In genomic region chr6:52232568-52232965, GRCm38 (mm10) we compare ENCODE assay signal across 11 mouse cellular contexts. TPM values are rescaled to one million over a fixed set of nuclear protein-coding genes. Genes with fewer than 3 reads are reported as not detected.
DNase-seq lines count a peak whose midpoint lies in the region; ATAC-seq and TF ChIP-seq lines count a peak whose summit lies in the region.
"Had no signal": no experiment of that assay in that cellular context is flagged by ENCODE, and none has a peak within 500 bp of the region (broad histone marks: within the 10 kb centered on the region; RNA-seq: fewer than 3 reads in every experiment).

No protein-coding gene starts in this region.

- peak; percentile 57 for DNase-seq in lung, embryonic 14.5 days
- no peak for DNase-seq in lung, postnatal 36 days
- peak; percentile 64 for DNase-seq in ZHBTc4 (ENCODE audit: low read depth, low spot score)
- no peak for DNase-seq in left cerebral cortex, adult 8-10 months (ENCODE audit: low spot score in 2 of 2)
- DNase-seq: midbrain, embryonic 14.5 days had no signal

- WGBS in lung, embryonic 14.5 days, result under 1% methylated on average over 18 of the region's 18 CpGs
- WGBS in intestine, embryonic 15.5 days, result under 1% methylated on average over 18 of the region's 18 CpGs
- under 1% methylated on average over 18 of the region's 18 CpGs for WGBS in limb, embryonic 12.5 days
- under 1% methylated on average over 18 of the region's 18 CpGs for WGBS in hindbrain, embryonic 13.5 days

- no peak overlapping the region for H3K27ac ChIP-seq in lung, embryonic 14.5 days (ENCODE audit: low read depth)
- H3K27ac ChIP-seq in intestine, embryonic 15.5 days, result no peak overlapping the region
- H3K27ac ChIP-seq in limb, embryonic 12.5 days, result peak overlapping the region; percentile 100
- H3K27ac ChIP-seq in hindbrain, embryonic 13.5 days, result no peak overlapping the region
- H3K27ac ChIP-seq: embryonic facial prominence, embryonic 12.5 days had no signal

- peak overlapping the region; percentile 12 for H3K4me3 ChIP-seq in lung, embryonic 14.5 days (ENCODE audit: low read depth, low read length)
- H3K4me3 ChIP-seq in intestine, embryonic 15.5 days (replicated peaks), result peak overlapping the region; percentile 38
- peak overlapping the region; percentile 99 for H3K4me3 ChIP-seq in limb, embryonic 12.5 days (replicated peaks)
- H3K4me3 ChIP-seq in hindbrain, embryonic 13.5 days, result no peak overlapping the region
- H3K4me3 ChIP-seq: embryonic facial prominence, embryonic 12.5 days had no signal

- H3K27me3 ChIP-seq in lung, embryonic 14.5 days (ENCODE audit: insufficient read depth, low read length), result peaks cover 99% of the 10 kb centered on the region
- peaks cover 91% of the 10 kb centered on the region for H3K27me3 ChIP-seq in intestine, embryonic 15.5 days (replicated peaks)
- H3K27me3 ChIP-seq in limb, embryonic 12.5 days, result peaks cover 3% of the 10 kb centered on the region; the same call in 1 of the 2 replicates
- peaks cover 94% of the 10 kb centered on the region for H3K27me3 ChIP-seq in hindbrain, embryonic 13.5 days

- no peak overlapping the region for H3K4me2 ChIP-seq in lung, embryonic 14.5 days
- H3K4me2 ChIP-seq in intestine, embryonic 15.5 days (replicated peaks), result peak overlapping the region; percentile 48
- peak overlapping the region; percentile 96 for H3K4me2 ChIP-seq in limb, embryonic 12.5 days
- no peak overlapping the region for H3K4me2 ChIP-seq in hindbrain, embryonic 13.5 days
- H3K4me2 ChIP-seq: embryonic facial prominence, embryonic 12.5 days had no signal

- no peak for ATAC-seq in lung, embryonic 14.5 days (ENCODE audit: insufficient read depth)
- ATAC-seq in intestine, embryonic 15.5 days, result no peak
- ATAC-seq in limb, embryonic 12.5 days (ENCODE audit: insufficient number of reproducible peaks, insufficient read depth, low FRiP score, low TSS enrichment, low read depth), result no peak
- ATAC-seq in hindbrain, embryonic 13.5 days (ENCODE audit: low FRiP score), result no peak
- no peak for ATAC-seq in granulocyte monocyte progenitor cell, adult 5-6 weeks (replicated peaks; ENCODE audit: poor library complexity, severe bottlenecking)

- H3K36me3 ChIP-seq in lung, embryonic 14.5 days (ENCODE audit: insufficient read depth), result no peaks in the 10 kb centered on the region
- H3K36me3 ChIP-seq in intestine, embryonic 15.5 days, result no peaks in the 10 kb centered on the region
- peaks cover 59% of the 10 kb centered on the region for H3K36me3 ChIP-seq in limb, embryonic 12.5 days
- no peaks in the 10 kb centered on the region for H3K36me3 ChIP-seq in hindbrain, embryonic 13.5 days
- H3K36me3 ChIP-seq: embryonic facial prominence, embryonic 12.5 days had no signal

- no peaks in the 10 kb centered on the region for H3K9me3 ChIP-seq in lung, embryonic 14.5 days (ENCODE audit: low read depth, low read length)
- H3K9me3 ChIP-seq in intestine, embryonic 15.5 days, result no peaks in the 10 kb centered on the region
- no peaks in the 10 kb centered on the region for H3K9me3 ChIP-seq in limb, embryonic 12.5 days
- no peaks in the 10 kb centered on the region for H3K9me3 ChIP-seq in hindbrain, embryonic 13.5 days
- H3K9me3 ChIP-seq: embryonic facial prominence, embryonic 12.5 days had no signal

- no peaks in the 10 kb centered on the region for H3K4me1 ChIP-seq in lung, embryonic 14.5 days (ENCODE audit: insufficient read depth)
- peaks cover 14% of the 10 kb centered on the region for H3K4me1 ChIP-seq in intestine, embryonic 15.5 days (replicated peaks)
- H3K4me1 ChIP-seq in limb, embryonic 12.5 days (replicated peaks), result peaks cover 24% of the 10 kb centered on the region
- H3K4me1 ChIP-seq in hindbrain, embryonic 13.5 days (replicated peaks), result no peaks in the 10 kb centered on the region
- H3K4me1 ChIP-seq: embryonic facial prominence, embryonic 12.5 days had no signal

- TF ChIP-seq CTCF in lung, embryonic 14.5 days (IDR thresholded peaks at IDR 0.05; ENCODE audit: low read depth), result no peak

- H3K9ac ChIP-seq in lung, embryonic 14.5 days, result no peak overlapping the region
- peak overlapping the region; percentile 44; the same call in 1 of the 2 replicates for H3K9ac ChIP-seq in intestine, embryonic 15.5 days
- peak overlapping the region; percentile 100 for H3K9ac ChIP-seq in limb, embryonic 12.5 days (replicated peaks)
- no peak overlapping the region for H3K9ac ChIP-seq in hindbrain, embryonic 13.5 days
- H3K9ac ChIP-seq: embryonic facial prominence, embryonic 12.5 days had no signal

RNA-seq across cellular contexts. Expression of gene Hoxa9, which starts 1.7 kb away (rescaled TPM):
- 0.19 TPM in 1 of 2 replicates, not detected in the other for polyA plus RNA-seq in lung, embryonic 14.5 days (2014; fragmentation: Nextera tagmentation; extraction: Ambion mirVana)
- 5.3 and 6.3 TPM in 2 replicates for polyA plus RNA-seq in intestine, embryonic 15.5 days (2015; fragmentation: Nextera tagmentation; extraction: Ambion mirVana)
- polyA plus RNA-seq in limb, embryonic 12.5 days (2016; fragmentation: Nextera tagmentation; extraction: Ambion mirVana), result 74.7 and 77.4 TPM in 2 replicates
- total RNA-seq in left cerebral cortex, adult 8-10 months (2022), result not detected
- 0.72 and 1.3 TPM in 2 replicates for polyA plus RNA-seq in hindbrain, embryonic 13.5 days (2015; fragmentation: Nextera tagmentation; extraction: Ambion mirVana)
- 8.9 and 14.7 TPM in 2 replicates for total RNA-seq in granulocyte monocyte progenitor cell, adult 5-6 weeks (2014; fragmentation: Nextera tagmentation)
- 16.8 and 24.4 TPM in 2 replicates for total RNA-seq in granulocyte monocyte progenitor cell, adult 5-6 weeks (2017)
- total RNA-seq: liver, adult 2 months had no signal
- polyA plus RNA-seq: embryonic facial prominence, embryonic 12.5 days; midbrain, embryonic 14.5 days had no signal

RNA-seq across cellular contexts. Expression of gene Hoxa10, which starts 8.1 kb away (rescaled TPM):
- not detected in 2 replicates for polyA plus RNA-seq in lung, embryonic 14.5 days (2014; fragmentation: Nextera tagmentation; extraction: Ambion mirVana)
- polyA plus RNA-seq in intestine, embryonic 15.5 days (2015; fragmentation: Nextera tagmentation; extraction: Ambion mirVana), result 11.4 and 20.2 TPM in 2 replicates
- polyA plus RNA-seq in limb, embryonic 12.5 days (2016; fragmentation: Nextera tagmentation; extraction: Ambion mirVana), result 272 and 294 TPM in 2 replicates
- total RNA-seq in left cerebral cortex, adult 8-10 months (2022), result not detected
- 0.22 TPM in 1 of 2 replicates, not detected in the other for polyA plus RNA-seq in hindbrain, embryonic 13.5 days (2015; fragmentation: Nextera tagmentation; extraction: Ambion mirVana)
- 0.47 TPM in 1 of 2 replicates, not detected in the other for total RNA-seq in granulocyte monocyte progenitor cell, adult 5-6 weeks (2014; fragmentation: Nextera tagmentation)
- total RNA-seq in granulocyte monocyte progenitor cell, adult 5-6 weeks (2017), result 0.57 TPM in 1 of 2 replicates, not detected in the other
- total RNA-seq: liver, adult 2 months had no signal
- polyA plus RNA-seq: liver, adult 2 months; midbrain, embryonic 14.5 days had no signal

RNA-seq across cellular contexts. Expression of gene Hoxa7, which starts 10.9 kb away (rescaled TPM):
- 5.8 and 7.4 TPM in 2 replicates for polyA plus RNA-seq in lung, embryonic 14.5 days (2014; fragmentation: Nextera tagmentation; extraction: Ambion mirVana)
- polyA plus RNA-seq in intestine, embryonic 15.5 days (2015; fragmentation: Nextera tagmentation; extraction: Ambion mirVana), result 7.5 and 9.4 TPM in 2 replicates
- polyA plus RNA-seq in limb, embryonic 12.5 days (2016; fragmentation: Nextera tagmentation; extraction: Ambion mirVana), result 11.7 and 13.8 TPM in 2 replicates
- not detected for total RNA-seq in left cerebral cortex, adult 8-10 months (2022)
- polyA plus RNA-seq in hindbrain, embryonic 13.5 days (2015; fragmentation: Nextera tagmentation; extraction: Ambion mirVana), result 7.4 and 14.9 TPM in 2 replicates
- total RNA-seq in granulocyte monocyte progenitor cell, adult 5-6 weeks (2014; fragmentation: Nextera tagmentation), result 18.3 and 20.5 TPM in 2 replicates
- total RNA-seq in granulocyte monocyte progenitor cell, adult 5-6 weeks (2017), result 6.4 and 10.8 TPM in 2 replicates
- total RNA-seq: liver, adult 2 months had no signal
- polyA plus RNA-seq: midbrain, embryonic 14.5 days had no signal

RNA-seq across cellular contexts. Expression of gene Hoxa11, which starts 13.0 kb away (rescaled TPM):
- not detected in 2 replicates for polyA plus RNA-seq in lung, embryonic 14.5 days (2014; fragmentation: Nextera tagmentation; extraction: Ambion mirVana)
- 2.0 and 3.3 TPM in 2 replicates for polyA plus RNA-seq in intestine, embryonic 15.5 days (2015; fragmentation: Nextera tagmentation; extraction: Ambion mirVana)
- 88.2 and 96.8 TPM in 2 replicates for polyA plus RNA-seq in limb, embryonic 12.5 days (2016; fragmentation: Nextera tagmentation; extraction: Ambion mirVana)
- not detected for total RNA-seq in left cerebral cortex, adult 8-10 months (2022)
- not detected in 2 replicates for polyA plus RNA-seq in hindbrain, embryonic 13.5 days (2015; fragmentation: Nextera tagmentation; extraction: Ambion mirVana)
- not detected in 2 replicates for total RNA-seq in granulocyte monocyte progenitor cell, adult 5-6 weeks (2014; fragmentation: Nextera tagmentation)
- total RNA-seq in granulocyte monocyte progenitor cell, adult 5-6 weeks (2017), result not detected in 2 replicates
- total RNA-seq: liver, adult 2 months had no signal
- polyA plus RNA-seq: liver, adult 2 months; midbrain, embryonic 14.5 days had no signal

RNA-seq across cellular contexts. Expression of gene Gm28308, which starts 19.4 kb away (rescaled TPM):
- polyA plus RNA-seq in lung, embryonic 14.5 days (2014; fragmentation: Nextera tagmentation; extraction: Ambion mirVana), result not detected in 2 replicates
- polyA plus RNA-seq in intestine, embryonic 15.5 days (2015; fragmentation: Nextera tagmentation; extraction: Ambion mirVana), result not detected in 2 replicates
- polyA plus RNA-seq in limb, embryonic 12.5 days (2016; fragmentation: Nextera tagmentation; extraction: Ambion mirVana), result 2.1 TPM in 1 of 2 replicates, not detected in the other
- total RNA-seq in left cerebral cortex, adult 8-10 months (2022), result not detected
- polyA plus RNA-seq in hindbrain, embryonic 13.5 days (2015; fragmentation: Nextera tagmentation; extraction: Ambion mirVana), result not detected in 2 replicates
- total RNA-seq in granulocyte monocyte progenitor cell, adult 5-6 weeks (2014; fragmentation: Nextera tagmentation), result not detected in 2 replicates
- total RNA-seq in granulocyte monocyte progenitor cell, adult 5-6 weeks (2017), result not detected in 2 replicates
- total RNA-seq: liver, adult 2 months had no signal
- polyA plus RNA-seq: embryonic facial prominence, embryonic 12.5 days; liver, adult 2 months; midbrain, embryonic 14.5 days had no signal

Comparison
In these comparisons a context has a peak if more than half of its experiments do, and no peak if none do; other contexts are left out.
1. DNase-seq: peak in lung, embryonic 14.5 days (single experiment) and ZHBTc4 (single experiment); none in lung, postnatal 36 days (single experiment) and left cerebral cortex, adult 8-10 months (0 of 2).
2. H3K4me2 ChIP-seq: peak in intestine, embryonic 15.5 days (single experiment) and limb, embryonic 12.5 days (single experiment); none in lung, embryonic 14.5 days (single experiment) and hindbrain, embryonic 13.5 days (single experiment).
3. H3K9ac ChIP-seq: peak in intestine, embryonic 15.5 days (single experiment) and limb, embryonic 12.5 days (single experiment); none in lung, embryonic 14.5 days (single experiment) and hindbrain, embryonic 13.5 days (single experiment).
4. RNA of gene Hoxa9, which starts 1.7 kb away (polyA plus RNA-seq): 74.7 to 77.4 TPM in limb, embryonic 12.5 days; 5.3 to 6.3 TPM in intestine, embryonic 15.5 days, 0.72 to 1.3 TPM in hindbrain, embryonic 13.5 days and 0.19 TPM in lung, embryonic 14.5 days; every median in the first group is over 10 times any median in the second.
5. RNA of gene Hoxa10, which starts 8.1 kb away (polyA plus RNA-seq): 272 to 294 TPM in limb, embryonic 12.5 days and 11.4 to 20.2 TPM in intestine, embryonic 15.5 days; 0.22 TPM in hindbrain, embryonic 13.5 days and not detected in lung, embryonic 14.5 days; every median in the first group is over 10 times any median in the second.